Mouse (Mus musculus) embryonic facial prominence, embryonic 11.5 days (tissue): ENCODE data around the gene Gm9945. TPM values are rescaled to one million over a fixed set of nuclear protein-coding genes. Genes with fewer than 3 reads are reported as not detected.

Experiments used
- ATAC-seq: fragments of 200-750 bp; cut with Nextera tagmentation; replicated peaks from 2 replicates; pipeline ENCODE4 v1.8.0; 2017; ENCODE audit warnings: low read depth; ENCODE audit not compliant: insufficient number of reproducible peaks, low FRiP score, low TSS enrichment
- DNase-seq: peaks from one replicate; pipeline ENCODE4 v3.0.0-alpha.2; 2015; ENCODE audit warnings: low spot score
- H3K27ac ChIP-seq: fragments of 300-500 bp; sonication (generic); replicated peaks from 2 replicates; pipeline ENCODE4 v1.5.1; 2014; ENCODE audit warnings: mild to moderate bottlenecking, low read depth, low read length, control low read depth
- H3K27me3 ChIP-seq: fragments of 300-500 bp; sonication (generic); 2 replicates; pipeline ENCODE4 v1.6.1; 2014; ENCODE audit warnings: mild to moderate bottlenecking, low read length, moderate library complexity, mixed read lengths; ENCODE audit not compliant: control insufficient read depth, insufficient read depth
- H3K36me3 ChIP-seq: fragments of 300-500 bp; sonication (generic); replicated peaks from 2 replicates; pipeline ENCODE4 v1.6.1; 2014; ENCODE audit warnings: low read depth, mild to moderate bottlenecking, low read length, moderate library complexity, mixed read lengths; ENCODE audit not compliant: control insufficient read depth, insufficient read depth
- H3K4me1 ChIP-seq: fragments of 300-500 bp; sonication (generic); 2 replicates; pipeline ENCODE4 v1.6.1; 2014; ENCODE audit warnings: low read length, mixed read lengths; ENCODE audit not compliant: control insufficient read depth, insufficient read depth
- H3K4me2 ChIP-seq: fragments of 300-500 bp; sonication (generic); 2 replicates; pipeline ENCODE4 v1.6.1; 2014; ENCODE audit warnings: low read depth, mild to moderate bottlenecking, control low read depth, low read length, moderate library complexity
- H3K4me3 ChIP-seq: fragments of 300-500 bp; sonication (generic); 2 replicates; pipeline ENCODE4 v1.5.1; 2014; ENCODE audit warnings: low read depth, low read length, control low read depth
- H3K9ac ChIP-seq: fragments of 300-500 bp; sonication (generic); replicated peaks from 2 replicates; pipeline ENCODE4 v1.6.1; 2014; ENCODE audit warnings: mild to moderate bottlenecking, control low read depth, low read length
- H3K9me3 ChIP-seq: fragments of 300-500 bp; sonication (generic); replicated peaks from 2 replicates; pipeline ENCODE4 v1.6.1; 2016; ENCODE audit warnings: mild to moderate bottlenecking, low read length, inconsistent platforms, mixed read lengths; ENCODE audit not compliant: control insufficient read depth
- WGBS: fragments of 180-500 bp; shearing (Covaris S2); extraction: QIAGEN DNeasy Blood & Tissue Kit; methylation state at CpG from one replicate; pipeline ENCODE4 v1.1.7; 2014; 5-methylcytosine and 5-hydroxymethylcytosine counted together
- polyA plus RNA-seq: library from polyadenylated mRNA; unstranded; fragments of >200 nt; fragmentation: Nextera tagmentation; extraction: Ambion mirVana; gene quantifications from 2 replicates; pipeline ENCODE4 v1.2.1, GENCODE M21; 2014

Gm9945 gene
- polyA plus RNA-seq, 1 experiment from 2014 or later, result not detected

DNA sequence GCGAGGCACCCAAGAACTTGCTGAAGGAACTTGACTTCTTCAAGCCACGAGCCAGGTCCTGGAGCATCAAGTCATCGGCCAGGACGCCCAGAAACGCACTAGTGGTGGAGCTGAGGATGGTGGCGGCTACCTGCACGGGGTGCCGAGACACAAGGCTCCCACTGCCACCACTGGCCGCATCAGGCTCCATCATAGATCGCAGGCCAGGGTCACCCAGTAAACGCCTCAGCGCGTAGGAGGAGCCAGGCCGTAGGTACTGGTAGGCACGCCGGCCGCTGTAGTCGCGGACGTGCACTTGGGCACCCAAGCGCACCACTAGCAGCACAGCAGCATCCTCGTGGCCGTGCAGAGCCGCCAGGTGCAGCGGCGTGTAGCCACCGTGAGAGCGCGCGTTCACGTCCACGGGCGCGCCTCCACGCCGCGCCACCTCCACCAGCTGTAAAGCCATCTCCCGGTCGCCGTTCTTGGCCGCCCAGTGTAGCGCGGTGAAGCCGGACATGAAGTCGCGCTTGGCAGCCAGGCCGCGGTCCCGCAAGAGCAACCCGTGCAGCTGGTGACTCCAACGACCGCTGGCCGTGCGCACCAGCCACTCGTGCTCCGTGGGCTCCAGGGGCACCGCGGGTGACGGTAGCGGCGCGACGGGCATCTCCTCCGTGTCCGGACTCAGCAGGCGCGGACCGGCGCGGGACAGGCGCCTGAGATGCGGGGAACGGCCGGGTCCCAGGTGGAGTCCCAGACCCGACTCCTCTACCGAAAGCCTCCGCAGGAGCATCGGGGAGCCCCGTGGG, 1.4 kb upstream of the Gm9945 start:
- Histone ChIP-seq H3K9ac (peak overlapping the region; percentile 51), H3K4me1 (peaks cover 4% of the 10 kb centered on the region; the same call in 1 of the 2 replicates), H3K4me2 (peak overlapping the region; percentile 76), H3K27me3 (peaks cover 33% of the 10 kb centered on the region), H3K9me3 (peaks cover 3% of the 10 kb centered on the region; the same call in 1 of the 2 replicates), H3K27ac (no peak overlapping the region), H3K4me3 (peak overlapping the region; percentile 41), H3K36me3 (no peaks in the 10 kb centered on the region)
- no peak for DNase-seq
- 6% methylated on average over 76 of the region's 79 CpGs for WGBS
- ATAC-seq, result no peak

DNA sequence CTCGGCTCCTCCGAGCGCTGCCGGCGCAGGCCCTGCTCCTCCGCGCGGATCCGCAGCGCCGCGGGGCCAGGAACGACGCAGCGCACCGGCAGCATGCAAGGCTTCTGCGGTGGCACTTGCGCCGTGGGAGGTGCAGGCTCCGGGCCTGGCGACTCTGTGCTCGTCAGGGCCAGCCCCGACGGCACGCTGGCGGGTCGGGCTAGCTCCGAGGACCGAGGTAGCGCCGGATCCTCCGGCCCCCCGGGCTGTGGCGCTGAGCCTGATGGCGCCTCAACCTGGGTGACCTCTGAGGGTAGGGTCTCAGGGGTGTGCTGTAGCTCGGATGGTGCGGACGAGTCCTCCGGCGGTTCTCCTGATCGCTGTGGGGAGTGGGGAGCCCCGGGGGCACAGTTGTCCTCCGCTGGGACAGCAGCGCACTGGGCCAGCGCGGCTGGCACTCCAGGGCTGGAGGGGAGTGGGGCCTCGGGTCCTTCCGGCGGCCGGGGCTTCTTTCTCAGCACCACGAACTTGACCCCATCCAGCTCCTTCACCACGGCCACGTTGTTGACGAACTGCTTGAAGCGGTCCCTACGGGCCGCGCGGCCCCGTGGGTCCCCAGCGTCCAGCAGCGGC, 689 bp upstream of the Gm9945 start:
- DNase-seq (no peak), ATAC-seq (0 out of 2 replicates have a peak, but pooled peaks have one; percentile 46)
- peaks cover 3% of the 10 kb centered on the region; the same call in 1 of the 2 replicates for H3K9me3 ChIP-seq
- H3K27ac ChIP-seq, result no peak overlapping the region
- peak overlapping the region; percentile 76 for H3K4me2 ChIP-seq
- peak overlapping the region; percentile 51 for H3K9ac ChIP-seq
- no peaks in the 10 kb centered on the region for H3K36me3 ChIP-seq
- peaks cover 33% of the 10 kb centered on the region for H3K27me3 ChIP-seq
- peaks cover 4% of the 10 kb centered on the region; the same call in 1 of the 2 replicates for H3K4me1 ChIP-seq
- 2% methylated on average over 59 of the region's 62 CpGs for WGBS
- peak overlapping the region; percentile 41 for H3K4me3 ChIP-seq

- no peak for ATAC-seq
- Histone ChIP-seq H3K27me3 (peaks cover 33% of the 10 kb centered on the region), H3K4me1 (peaks cover 4% of the 10 kb centered on the region; the same call in 1 of the 2 replicates), H3K4me3 (no peak overlapping the region), H3K27ac (no peak overlapping the region), H3K9me3 (peaks cover 3% of the 10 kb centered on the region; the same call in 1 of the 2 replicates), H3K9ac (no peak overlapping the region), H3K36me3 (no peaks in the 10 kb centered on the region), H3K4me2 (no peak overlapping the region)
- WGBS, result 76% methylated on average over 4 of the region's 4 CpGs
- no peak for DNase-seq
These were observed 1.2 kb downstream of the Gm9945 start for GRCm38 (mm10) chr11:53481088-53481730.

DNA sequence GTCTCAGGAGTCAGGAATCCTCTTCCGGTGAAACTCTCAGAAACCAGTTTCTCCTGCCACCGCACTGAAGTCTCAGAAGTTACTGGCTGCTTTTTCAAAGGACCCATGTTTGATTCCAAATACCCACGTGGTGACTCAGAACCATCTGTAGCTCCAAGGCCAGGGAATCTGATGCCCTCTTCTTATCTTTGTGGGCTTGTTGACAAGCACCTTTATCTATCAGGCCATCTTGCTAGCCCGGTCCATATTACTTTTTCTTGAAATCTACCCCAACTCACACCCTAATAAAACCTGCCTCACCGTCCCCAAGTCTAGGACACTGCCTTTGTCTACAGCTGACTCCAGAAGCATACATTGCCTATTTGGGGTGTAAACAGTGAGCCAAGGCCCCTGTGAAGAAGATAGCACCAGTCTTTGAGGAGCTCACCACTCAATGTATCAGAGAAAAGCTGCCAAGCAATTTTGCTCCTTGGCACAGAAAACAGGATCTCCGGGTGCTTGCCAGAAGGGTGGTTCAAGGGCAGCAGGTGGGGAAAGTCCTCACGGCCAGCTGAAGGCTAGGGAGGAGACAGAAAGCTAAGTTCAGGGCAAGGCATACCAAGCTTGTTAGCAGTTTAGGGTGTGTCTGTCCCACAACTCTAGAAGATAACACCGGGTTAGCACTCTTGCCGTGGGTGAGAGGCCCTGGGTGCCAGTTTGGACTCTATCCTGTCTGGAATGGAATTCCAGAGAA, 3.4 kb downstream of the Gm9945 start:
- no peak for DNase-seq
- H3K9me3 ChIP-seq, result peaks cover 3% of the 10 kb centered on the region; the same call in 1 of the 2 replicates
- ATAC-seq, result no peak
- peaks cover 27% of the 10 kb centered on the region for H3K27me3 ChIP-seq
- H3K4me3 ChIP-seq, result no peak overlapping the region
- H3K9ac ChIP-seq, result no peak overlapping the region
- H3K4me2 ChIP-seq, result no peak overlapping the region
- no peaks in the 10 kb centered on the region for H3K36me3 ChIP-seq
- no peak overlapping the region for H3K27ac ChIP-seq
- peaks cover 8% of the 10 kb centered on the region for H3K4me1 ChIP-seq
- 78% methylated on average over 9 of the region's 9 CpGs for WGBS

GRCm38 (mm10) chr11:53485719-53486118, 5.8 kb downstream of the Gm9945 start:
- Histone ChIP-seq H3K4me3 (no peak overlapping the region), H3K36me3 (no peaks in the 10 kb centered on the region), H3K27ac (no peak overlapping the region), H3K4me2 (no peak overlapping the region), H3K27me3 (peaks cover 4% of the 10 kb centered on the region), H3K9me3 (no peaks in the 10 kb centered on the region), H3K9ac (no peak overlapping the region), H3K4me1 (peaks cover 4% of the 10 kb centered on the region)
- no peak for DNase-seq
- ATAC-seq, result no peak
- 42% methylated on average over 3 of the region's 3 CpGs for WGBS

DNA sequence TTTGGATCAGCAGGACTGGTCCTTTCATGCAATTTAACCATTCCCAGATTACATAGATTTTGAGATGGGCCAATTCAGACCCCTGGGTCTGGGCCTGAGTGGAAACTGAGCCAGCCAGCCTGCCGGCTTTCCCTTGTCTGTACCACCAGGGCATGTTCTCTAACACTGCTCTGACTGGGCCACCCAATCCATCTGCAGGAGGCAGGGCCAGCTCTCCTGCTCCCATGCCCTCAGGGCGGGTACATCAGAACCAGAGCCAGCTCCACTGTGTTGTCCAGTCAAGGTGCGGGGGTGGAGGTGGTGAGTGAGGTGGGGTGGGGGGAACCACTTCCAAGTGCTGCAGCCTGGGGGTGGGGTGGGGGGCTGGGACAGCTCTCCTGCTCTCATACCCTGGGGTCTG, 6.4 kb downstream of the Gm9945 start:
- H3K4me2 ChIP-seq, result no peak overlapping the region
- DNase-seq (no peak), ATAC-seq (no peak)
- peaks cover 4% of the 10 kb centered on the region for H3K4me1 ChIP-seq
- 62% methylated on average over 3 of the region's 3 CpGs for WGBS
- no peak overlapping the region for H3K4me3 ChIP-seq
- H3K27me3 ChIP-seq, result peaks cover 1% of the 10 kb centered on the region
- H3K36me3 ChIP-seq, result no peaks in the 10 kb centered on the region
- no peak overlapping the region for H3K9ac ChIP-seq
- H3K27ac ChIP-seq, result no peak overlapping the region
- no peaks in the 10 kb centered on the region for H3K9me3 ChIP-seq

- DNase-seq, result peak; percentile 36
- WGBS, result 7% methylated on average over 27 of the region's 27 CpGs
- Histone ChIP-seq H3K4me2 (peak overlapping the region; percentile 32), H3K4me1 (peaks cover 4% of the 10 kb centered on the region), H3K36me3 (no peaks in the 10 kb centered on the region), H3K9me3 (no peaks in the 10 kb centered on the region), H3K27ac (no peak overlapping the region), H3K4me3 (no peak overlapping the region), H3K27me3 (no peaks in the 10 kb centered on the region), H3K9ac (no peak overlapping the region)
- ATAC-seq, result peak; percentile 64
These were observed 7.0 kb downstream of the Gm9945 start for GRCm38 (mm10) chr11:53486822-53487594.
